Mouse (Mus musculus) limb, embryonic 10.5 days (tissue): ENCODE results near the gene Xxylt1. TPM values are rescaled to one million over a fixed set of nuclear protein-coding genes. Genes with fewer than 3 reads are reported as not detected.

ENCODE experiments used
- DNase-seq: peaks from one replicate; pipeline ENCODE4 v3.0.0-alpha.2; 2017; ENCODE audit warnings: low spot score
- H3K27ac ChIP-seq: fragments of 300-500 bp; sonication (generic); 2 replicates; pipeline ENCODE4 v1.5.1; 2016; ENCODE audit warnings: mild to moderate bottlenecking
- H3K27me3 ChIP-seq: fragments of 300-500 bp; sonication (generic); 2 replicates; pipeline ENCODE4 v1.6.1; 2016; ENCODE audit warnings: low read depth, mild to moderate bottlenecking; ENCODE audit not compliant: poor library complexity, severe bottlenecking
- H3K36me3 ChIP-seq: fragments of 300-500 bp; sonication (generic); 2 replicates; pipeline ENCODE4 v1.6.1; 2016; ENCODE audit warnings: mild to moderate bottlenecking, moderate library complexity
- H3K4me1 ChIP-seq: fragments of 300-500 bp; sonication (generic); 2 replicates; pipeline ENCODE4 v1.6.1; 2016
- H3K4me3 ChIP-seq: fragments of 300-500 bp; sonication (generic); 2 replicates; pipeline ENCODE4 v1.5.1; 2016; ENCODE audit warnings: mild to moderate bottlenecking, moderate library complexity
- H3K9me3 ChIP-seq: fragments of 300-500 bp; sonication (generic); replicated peaks from 2 replicates; pipeline ENCODE4 v1.6.1; 2016; ENCODE audit warnings: mild to moderate bottlenecking
- WGBS: fragments of 180-500 bp; shearing (Covaris S2); methylation state at CpG from one replicate; pipeline ENCODE4 v1.1.7; 2016; 5-methylcytosine and 5-hydroxymethylcytosine counted together
- polyA plus RNA-seq: library from polyadenylated mRNA; unstranded; fragments of >200 nt; fragmentation: Nextera tagmentation; extraction: Ambion mirVana; gene quantifications from 2 replicates; pipeline ENCODE4 v1.2.1, GENCODE M21; 2016

Gene Xxylt1
- polyA plus RNA-seq, 1 experiment from 2014 or later, result 16.6 TPM

DNA sequence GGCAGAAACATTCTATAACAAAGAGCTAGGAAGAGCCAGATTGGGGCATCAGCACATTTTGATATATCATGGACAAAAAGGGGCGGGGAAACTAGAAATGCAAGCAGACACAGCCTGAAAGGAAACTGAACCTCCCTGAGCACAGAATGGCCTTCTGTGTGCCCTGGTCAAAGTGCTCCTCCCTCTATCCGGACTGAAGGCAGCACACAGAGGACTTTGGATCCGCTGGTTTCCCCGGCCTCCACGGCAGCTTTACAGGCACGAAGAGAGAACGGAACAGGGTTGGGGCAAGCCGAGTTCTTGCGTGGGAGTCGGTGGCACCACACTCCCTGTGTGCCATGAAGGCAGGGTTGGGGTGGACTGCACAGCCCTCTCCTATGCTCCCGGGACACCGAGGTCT is 121.5 kb downstream of the Xxylt1 start:
- no peak overlapping the region for H3K4me3 ChIP-seq
- H3K36me3 ChIP-seq, result peaks cover 17% of the 10 kb centered on the region
- 96% methylated on average over 12 of the region's 12 CpGs for WGBS
- no peak for DNase-seq
- H3K9me3 ChIP-seq, result no peaks in the 10 kb centered on the region
- no peak overlapping the region for H3K27ac ChIP-seq
- H3K27me3 ChIP-seq, result no peaks in the 10 kb centered on the region
- H3K4me1 ChIP-seq, result no peaks in the 10 kb centered on the region; the same call in 1 of the 2 replicates

GRCm38 (mm10) chr16:30956141-30956540 is 125.1 kb downstream of the Xxylt1 start:
- Histone ChIP-seq H3K27me3 (no peaks in the 10 kb centered on the region), H3K36me3 (peaks cover 17% of the 10 kb centered on the region), H3K9me3 (no peaks in the 10 kb centered on the region), H3K27ac (no peak overlapping the region), H3K4me1 (no peaks in the 10 kb centered on the region), H3K4me3 (no peak overlapping the region)
- WGBS, result 92% methylated on average over 8 of the region's 8 CpGs
- DNase-seq, result no peak

GRCm38 (mm10) chr16:30948636-30949035 is 132.6 kb downstream of the Xxylt1 start:
- Histone ChIP-seq H3K4me3 (no peak overlapping the region), H3K36me3 (no peaks in the 10 kb centered on the region), H3K27ac (no peak overlapping the region), H3K4me1 (no peaks in the 10 kb centered on the region), H3K9me3 (no peaks in the 10 kb centered on the region), H3K27me3 (no peaks in the 10 kb centered on the region)
- WGBS, result 71% methylated on average over 1 of the region's 1 CpGs
- no peak for DNase-seq

DNA sequence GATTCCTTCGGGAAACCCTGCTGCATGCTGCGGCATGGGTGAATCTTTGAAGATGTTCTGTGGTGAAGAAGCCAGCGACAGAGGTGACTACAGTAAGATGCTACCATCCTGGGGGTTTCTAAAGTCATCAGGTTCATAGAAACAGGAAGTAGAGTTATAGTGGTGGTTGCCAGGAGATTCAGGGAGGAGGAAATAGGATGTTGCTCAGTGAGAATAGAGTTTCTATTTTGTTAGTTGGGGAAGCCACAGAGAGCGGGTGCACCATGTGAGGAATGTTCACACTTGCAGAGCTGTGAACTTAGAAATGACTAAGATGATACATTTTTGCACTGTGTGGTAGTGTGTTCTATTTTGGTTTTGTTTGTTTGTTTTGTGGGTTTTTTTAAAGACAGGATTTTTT is 133.0 kb downstream of the Xxylt1 start:
- Histone ChIP-seq H3K9me3 (no peaks in the 10 kb centered on the region), H3K36me3 (no peaks in the 10 kb centered on the region), H3K27ac (no peak overlapping the region), H3K4me3 (no peak overlapping the region), H3K27me3 (no peaks in the 10 kb centered on the region), H3K4me1 (no peaks in the 10 kb centered on the region)
- 93% methylated on average over 4 of the region's 4 CpGs for WGBS
- DNase-seq, result no peak

GRCm38 (mm10) chr16:30944886-30945285 is 136.3 kb downstream of the Xxylt1 start:
- 88% methylated on average over 8 of the region's 8 CpGs for WGBS
- DNase-seq, result no peak
- no peak overlapping the region for H3K27ac ChIP-seq
- no peaks in the 10 kb centered on the region for H3K9me3 ChIP-seq
- no peaks in the 10 kb centered on the region for H3K27me3 ChIP-seq
- no peak overlapping the region for H3K4me3 ChIP-seq
- no peaks in the 10 kb centered on the region for H3K36me3 ChIP-seq
- peaks cover 3% of the 10 kb centered on the region for H3K4me1 ChIP-seq

DNA sequence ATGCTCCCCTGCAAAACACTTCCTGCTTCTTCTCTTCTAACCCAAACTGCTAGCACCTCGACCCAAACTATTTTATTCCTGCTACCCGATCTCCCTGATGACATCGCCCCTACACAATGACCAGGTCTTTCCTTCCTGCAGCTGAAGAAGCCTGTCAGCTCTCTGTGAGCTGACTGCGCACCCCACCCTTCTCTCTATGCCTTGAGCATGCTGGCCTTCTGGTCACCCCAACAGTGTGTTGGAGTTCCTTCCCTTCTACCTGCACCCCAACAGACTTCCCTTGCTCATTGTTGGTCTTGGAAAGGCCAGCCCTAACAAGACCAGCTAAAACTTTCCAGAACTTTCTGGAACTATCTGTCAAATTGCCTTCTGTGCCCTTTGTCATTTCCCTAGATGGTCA is 137.3 kb downstream of the Xxylt1 start:
- Histone ChIP-seq H3K4me1 (peaks cover 13% of the 10 kb centered on the region), H3K9me3 (no peaks in the 10 kb centered on the region), H3K27me3 (no peaks in the 10 kb centered on the region), H3K27ac (no peak overlapping the region), H3K4me3 (no peak overlapping the region), H3K36me3 (no peaks in the 10 kb centered on the region)
- DNase-seq, result no peak
- WGBS, result 78% methylated on average over 4 of the region's 4 CpGs

GRCm38 (mm10) chr16:30940699-30941098 is 140.5 kb downstream of the Xxylt1 start:
- no peaks in the 10 kb centered on the region for H3K9me3 ChIP-seq
- H3K4me1 ChIP-seq, result peaks cover 26% of the 10 kb centered on the region
- no peak for DNase-seq
- no peak overlapping the region for H3K4me3 ChIP-seq
- H3K27ac ChIP-seq, result no peak overlapping the region
- H3K27me3 ChIP-seq, result no peaks in the 10 kb centered on the region
- no peaks in the 10 kb centered on the region for H3K36me3 ChIP-seq
- WGBS, result 73% methylated on average over 2 of the region's 2 CpGs

- Histone ChIP-seq H3K9me3 (no peaks in the 10 kb centered on the region), H3K27ac (peak overlapping the region; percentile 34; the same call in 1 of the 2 replicates), H3K4me1 (peaks cover 34% of the 10 kb centered on the region), H3K27me3 (no peaks in the 10 kb centered on the region), H3K4me3 (no peak overlapping the region), H3K36me3 (no peaks in the 10 kb centered on the region)
- DNase-seq, result no peak
- 10% methylated on average over 3 of the region's 3 CpGs for WGBS
These were observed 141.3 kb downstream of the Xxylt1 start for GRCm38 (mm10) chr16:30939903-30940302.

GRCm38 (mm10) chr16:30939210-30939609 is 142.0 kb downstream of the Xxylt1 start:
- 0 out of 2 replicates have a peak overlapping the region, but pooled peaks have one; percentile 34 for H3K27ac ChIP-seq
- no peak for DNase-seq
- H3K4me1 ChIP-seq, result peaks cover 41% of the 10 kb centered on the region
- H3K4me3 ChIP-seq, result no peak overlapping the region
- 75% methylated on average over 8 of the region's 8 CpGs for WGBS
- H3K9me3 ChIP-seq, result no peaks in the 10 kb centered on the region
- no peaks in the 10 kb centered on the region for H3K36me3 ChIP-seq
- H3K27me3 ChIP-seq, result no peaks in the 10 kb centered on the region

GRCm38 (mm10) chr16:30938664-30939063 is 142.6 kb downstream of the Xxylt1 start:
- H3K36me3 ChIP-seq, result no peaks in the 10 kb centered on the region
- peaks cover 43% of the 10 kb centered on the region for H3K4me1 ChIP-seq
- no peaks in the 10 kb centered on the region for H3K9me3 ChIP-seq
- H3K27me3 ChIP-seq, result no peaks in the 10 kb centered on the region
- no peak for DNase-seq
- H3K27ac ChIP-seq, result no peak overlapping the region
- H3K4me3 ChIP-seq, result no peak overlapping the region
- WGBS, result 93% methylated on average over 3 of the region's 3 CpGs

DNA sequence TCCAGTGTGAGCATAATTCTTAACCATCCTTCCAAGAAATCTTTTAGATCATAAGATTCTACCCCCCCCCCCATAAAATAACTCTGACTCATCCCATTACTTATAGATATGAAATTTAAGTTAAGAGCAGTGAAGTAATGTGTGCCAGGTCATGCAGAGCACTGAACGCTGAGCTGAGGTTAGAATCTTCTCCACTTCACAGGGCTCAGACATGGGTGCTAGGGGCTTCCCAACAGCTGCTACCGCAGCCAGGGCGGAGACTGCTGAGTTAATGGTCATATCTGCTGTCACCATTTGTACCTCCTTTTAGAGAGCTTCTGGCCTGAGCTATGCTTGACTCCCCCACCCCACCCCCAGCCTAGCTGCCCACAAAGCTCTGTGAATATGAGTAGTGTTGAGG is 143.6 kb downstream of the Xxylt1 start:
- no peaks in the 10 kb centered on the region for H3K9me3 ChIP-seq
- 94% methylated on average over 3 of the region's 3 CpGs for WGBS
- H3K27ac ChIP-seq, result peak overlapping the region; percentile 8; the same call in 1 of the 2 replicates
- DNase-seq, result no peak
- no peaks in the 10 kb centered on the region for H3K27me3 ChIP-seq
- H3K36me3 ChIP-seq, result no peaks in the 10 kb centered on the region
- H3K4me3 ChIP-seq, result no peak overlapping the region
- H3K4me1 ChIP-seq, result peaks cover 48% of the 10 kb centered on the region

DNA sequence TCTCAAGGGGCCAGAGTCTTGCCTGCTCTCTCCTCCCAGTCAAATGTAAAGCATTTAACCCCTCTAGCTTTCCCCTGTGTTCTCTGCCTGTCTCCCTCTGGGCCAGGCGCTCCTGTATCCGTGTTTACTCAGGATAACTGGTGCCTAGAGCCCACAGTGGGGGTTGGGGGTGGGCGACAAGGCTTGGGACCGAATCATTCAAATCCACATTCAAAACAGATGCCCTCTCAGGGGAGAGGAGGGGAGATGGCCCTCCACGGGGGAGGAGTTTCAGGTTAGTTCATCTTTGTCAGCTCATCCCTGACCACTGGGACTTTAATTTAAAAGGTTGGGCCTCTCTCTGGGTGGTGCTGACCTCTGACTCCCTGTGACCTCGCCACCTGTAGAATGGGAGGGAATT is 144.8 kb downstream of the Xxylt1 start:
- WGBS, result 28% methylated on average over 6 of the region's 6 CpGs
- no peaks in the 10 kb centered on the region for H3K36me3 ChIP-seq
- H3K27ac ChIP-seq, result peak overlapping the region; percentile 7; the same call in 1 of the 2 replicates

GRCm38 (mm10) chr16:30936012-30936461 is 145.2 kb downstream of the Xxylt1 start:
- H3K9me3 ChIP-seq, result no peaks in the 10 kb centered on the region
- H3K36me3 ChIP-seq, result no peaks in the 10 kb centered on the region
- peaks cover 53% of the 10 kb centered on the region for H3K4me1 ChIP-seq
- H3K4me3 ChIP-seq, result no peak overlapping the region
- no peak for DNase-seq
- 82% methylated on average over 7 of the region's 7 CpGs for WGBS
- peak overlapping the region; percentile 7; the same call in 1 of the 2 replicates for H3K27ac ChIP-seq
- no peaks in the 10 kb centered on the region for H3K27me3 ChIP-seq

More for the DNA sequence above, 144.8 kb downstream of the Xxylt1 start:
- no peak for DNase-seq
- Histone ChIP-seq H3K9me3 (no peaks in the 10 kb centered on the region), H3K4me3 (no peak overlapping the region), H3K27me3 (no peaks in the 10 kb centered on the region), H3K4me1 (peaks cover 53% of the 10 kb centered on the region)
